Mouse (Mus musculus): Measurements from ENCODE around the gene Ina. TPM values are rescaled to one million over a fixed set of nuclear protein-coding genes. Genes with fewer than 3 reads are reported as not detected.

The Ina gene
- total RNA-seq, 1 experiment from 2014 or later, result not detected

DNA sequence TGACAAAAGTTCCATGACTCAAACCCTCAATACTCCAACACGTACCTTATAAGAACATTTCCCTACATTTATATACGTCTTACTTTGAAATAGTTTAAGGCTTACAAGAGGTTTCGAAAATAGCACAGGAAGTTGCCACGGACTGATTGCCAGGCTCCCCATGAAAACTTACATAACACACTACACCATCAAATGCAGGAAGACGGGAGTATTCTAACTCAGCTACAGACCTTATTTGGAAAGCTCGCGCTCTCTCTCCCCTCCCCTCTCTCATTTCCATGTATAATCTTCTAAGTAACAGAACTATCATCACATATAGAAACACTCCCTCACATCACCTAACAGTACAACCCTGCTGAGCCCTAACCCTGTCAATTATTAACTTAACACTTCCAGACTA lies 5.1 kb upstream of the Ina start:
- ATAC-seq (replicated peaks; ENCODE audit: insufficient number of reproducible peaks, low FRiP score, low TSS enrichment, poor library complexity, severe bottlenecking), result no peak

DNA sequence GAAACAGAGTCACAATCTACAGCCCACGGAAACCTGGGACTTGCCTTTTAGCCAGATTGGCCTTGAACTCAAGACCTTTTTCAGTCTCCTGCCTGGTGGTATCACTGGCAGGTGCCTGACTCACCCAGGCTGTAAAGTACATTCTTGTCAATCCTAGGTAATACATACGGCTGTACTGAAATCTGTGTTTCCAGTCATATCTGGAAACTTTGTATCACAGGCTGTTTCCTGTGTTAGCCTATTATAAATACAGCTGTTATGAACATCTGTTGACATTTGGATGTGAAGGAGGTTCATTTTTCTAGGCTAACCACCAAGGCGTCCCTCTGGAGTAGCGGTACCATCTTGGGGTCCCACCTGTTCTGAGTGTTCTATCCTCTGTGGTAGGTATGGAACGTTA lies 4.6 kb upstream of the Ina start:
- ATAC-seq (replicated peaks; ENCODE audit: insufficient number of reproducible peaks, low FRiP score, low TSS enrichment, poor library complexity, severe bottlenecking), result no peak

DNA sequence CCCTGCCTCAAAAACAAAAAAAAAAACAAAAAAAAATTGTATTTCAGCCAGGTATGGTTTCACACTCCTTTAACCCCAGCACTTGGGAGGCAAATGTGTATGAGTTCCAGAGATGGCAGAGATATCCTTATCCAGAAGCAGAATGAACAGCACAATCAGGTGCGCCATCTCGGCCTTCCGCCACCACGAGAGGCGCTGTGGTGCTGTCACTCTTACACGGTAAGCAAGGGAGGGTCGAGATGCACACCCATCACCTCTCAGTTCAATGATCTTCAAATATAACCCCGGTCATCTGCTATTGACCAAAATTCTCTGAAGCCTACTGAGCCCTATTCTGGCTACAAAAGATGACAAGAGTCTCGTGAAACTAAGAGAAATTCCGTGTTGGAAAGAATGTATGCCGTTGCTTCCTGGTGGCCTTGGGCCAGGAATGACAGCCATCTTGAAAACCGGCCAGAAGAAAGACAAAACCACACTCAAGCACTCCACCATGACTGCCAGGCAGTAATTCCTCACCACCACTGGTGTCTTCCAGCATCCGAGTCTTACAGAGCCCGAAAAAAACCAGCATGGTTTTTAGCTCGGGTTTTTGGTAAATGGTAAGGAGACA lies 1.9 kb upstream of the Ina start:
- no peak for ATAC-seq (replicated peaks; ENCODE audit: insufficient number of reproducible peaks, low FRiP score, low TSS enrichment, poor library complexity, severe bottlenecking)

DNA sequence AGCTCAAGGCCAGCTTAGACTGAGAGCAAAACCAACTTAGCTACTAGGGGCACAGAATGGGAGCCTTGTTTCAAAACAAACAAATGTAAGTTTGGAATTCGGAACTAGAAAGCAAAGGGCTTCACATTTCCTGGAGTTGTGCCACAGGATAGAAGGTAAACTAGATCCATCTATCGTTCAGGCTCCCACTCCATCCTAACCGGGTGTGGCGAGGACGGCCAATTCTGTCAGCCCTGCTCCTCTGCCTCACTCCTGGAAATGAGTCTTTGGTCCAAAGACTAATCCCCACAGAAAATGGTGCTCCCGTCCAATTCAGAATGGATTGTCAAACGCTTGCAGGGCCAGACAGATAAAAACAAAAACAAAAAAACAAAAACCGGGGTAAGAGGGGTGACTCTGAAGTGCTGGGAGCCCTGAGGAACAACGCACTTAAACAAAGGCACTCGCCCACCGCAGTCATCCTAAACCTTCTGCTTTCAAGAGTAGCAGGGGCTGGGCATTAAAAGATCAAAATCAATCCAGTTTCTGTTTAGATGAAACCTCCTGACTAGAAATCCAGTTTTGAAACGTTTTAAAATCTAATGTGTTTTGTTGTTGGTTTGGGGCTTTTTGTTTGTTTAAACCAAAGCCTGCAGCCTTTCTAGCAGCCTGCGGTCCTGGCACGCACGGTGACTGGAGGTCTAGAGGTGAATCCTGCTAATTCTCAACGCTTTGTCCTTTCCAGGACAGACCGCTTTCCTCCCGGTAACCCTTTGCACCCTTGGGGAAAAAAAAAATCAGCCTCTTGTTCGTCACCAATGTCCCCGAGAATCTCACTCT lies 949 bp upstream of the Ina start:
- no peak for ATAC-seq (replicated peaks; ENCODE audit: insufficient number of reproducible peaks, low FRiP score, low TSS enrichment, poor library complexity, severe bottlenecking)

DNA sequence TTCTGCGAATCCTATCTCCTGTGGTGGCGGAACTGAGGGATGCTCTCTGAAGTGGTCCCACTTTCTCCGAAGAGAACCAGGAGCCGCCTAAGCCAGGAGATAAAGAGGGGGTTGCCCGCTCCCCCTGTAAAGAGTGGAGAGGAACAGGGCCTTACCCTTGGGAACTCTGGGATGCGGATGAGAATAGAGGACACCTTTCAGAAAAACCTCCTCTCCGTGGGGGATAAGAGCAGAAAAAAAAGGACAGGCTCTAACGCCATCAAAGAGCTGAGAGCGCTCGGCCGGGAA lies 395 bp upstream of the Ina start:
- no peak for ATAC-seq (replicated peaks; ENCODE audit: insufficient number of reproducible peaks, low FRiP score, low TSS enrichment, poor library complexity, severe bottlenecking)

DNA sequence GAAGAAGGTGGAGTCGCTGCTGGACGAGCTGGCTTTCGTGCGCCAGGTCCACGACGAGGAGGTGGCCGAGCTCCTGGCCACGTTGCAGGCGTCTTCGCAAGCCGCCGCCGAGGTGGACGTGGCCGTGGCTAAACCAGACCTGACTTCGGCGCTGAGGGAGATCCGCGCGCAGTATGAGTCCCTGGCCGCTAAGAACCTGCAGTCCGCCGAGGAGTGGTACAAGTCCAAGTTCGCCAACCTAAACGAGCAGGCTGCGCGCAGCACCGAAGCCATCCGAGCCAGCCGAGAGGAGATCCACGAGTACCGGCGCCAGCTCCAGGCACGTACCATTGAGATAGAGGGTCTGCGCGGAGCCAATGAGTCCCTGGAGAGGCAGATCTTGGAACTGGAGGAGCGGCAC lies 898 bp downstream of the Ina start:
- no peak for ATAC-seq (replicated peaks; ENCODE audit: insufficient number of reproducible peaks, low FRiP score, low TSS enrichment, poor library complexity, severe bottlenecking)

DNA sequence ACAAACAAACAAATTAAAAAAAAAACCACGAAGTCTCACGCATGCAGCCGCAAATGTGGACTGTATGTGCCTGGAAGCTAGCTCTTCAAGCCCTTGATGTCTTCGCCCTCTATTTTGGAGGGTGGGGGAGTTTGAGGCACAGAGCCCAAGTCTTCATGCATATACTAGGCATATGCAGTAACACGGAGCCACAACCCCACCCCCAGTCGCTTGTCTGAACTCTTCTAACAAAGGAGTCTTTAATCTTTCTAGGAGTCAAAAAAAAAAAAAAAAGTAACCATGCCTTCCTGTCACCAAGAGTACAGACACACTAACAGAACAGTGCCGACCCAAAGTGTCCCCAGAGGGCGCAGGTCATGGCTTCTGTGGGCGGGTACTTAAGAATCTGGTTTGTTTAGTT lies 1.5 kb downstream of the Ina start:
- no peak for ATAC-seq (replicated peaks; ENCODE audit: insufficient number of reproducible peaks, low FRiP score, low TSS enrichment, poor library complexity, severe bottlenecking)

DNA sequence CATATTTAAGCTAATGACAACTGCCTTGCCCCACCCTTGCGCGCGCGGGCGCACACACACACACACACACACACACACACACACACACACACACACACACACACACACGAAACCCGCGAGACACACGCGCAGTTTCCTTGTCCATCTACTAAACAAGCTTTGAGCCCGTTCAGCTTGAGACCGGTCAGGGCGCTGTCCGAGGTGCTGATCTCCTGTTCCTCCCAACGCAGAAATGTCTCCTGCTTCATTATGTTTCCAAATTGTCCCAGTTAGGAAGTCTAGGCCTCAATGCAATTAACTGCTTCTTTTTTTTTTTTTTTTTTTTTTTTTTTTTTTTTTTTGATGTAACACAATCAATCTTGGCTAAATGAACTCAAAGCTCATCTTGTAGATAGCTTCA lies 2.0 kb downstream of the Ina start:
- ATAC-seq (replicated peaks; ENCODE audit: insufficient number of reproducible peaks, low FRiP score, low TSS enrichment, poor library complexity, severe bottlenecking), result no peak

DNA sequence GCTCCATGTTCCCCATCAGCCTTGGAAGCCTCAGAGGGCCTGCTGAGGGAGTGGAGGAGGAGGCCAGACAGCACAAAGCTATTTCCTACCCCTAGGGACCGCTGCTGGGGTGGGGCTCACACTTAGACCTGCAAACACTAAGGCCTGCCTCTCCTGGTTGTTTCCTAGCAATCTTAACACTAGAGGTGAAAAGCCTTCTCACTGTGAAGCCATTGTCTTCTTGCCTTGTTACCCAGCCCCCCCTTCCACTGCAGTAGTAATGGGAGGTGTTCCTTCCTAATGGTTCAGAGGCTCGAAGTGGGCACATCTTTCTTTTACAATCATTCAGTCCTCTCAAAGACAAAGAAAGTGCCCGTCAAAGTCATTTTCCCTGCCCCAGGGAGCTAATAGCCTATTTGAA lies 3.3 kb downstream of the Ina start:
- no peak for ATAC-seq (replicated peaks; ENCODE audit: insufficient number of reproducible peaks, low FRiP score, low TSS enrichment, poor library complexity, severe bottlenecking)

DNA sequence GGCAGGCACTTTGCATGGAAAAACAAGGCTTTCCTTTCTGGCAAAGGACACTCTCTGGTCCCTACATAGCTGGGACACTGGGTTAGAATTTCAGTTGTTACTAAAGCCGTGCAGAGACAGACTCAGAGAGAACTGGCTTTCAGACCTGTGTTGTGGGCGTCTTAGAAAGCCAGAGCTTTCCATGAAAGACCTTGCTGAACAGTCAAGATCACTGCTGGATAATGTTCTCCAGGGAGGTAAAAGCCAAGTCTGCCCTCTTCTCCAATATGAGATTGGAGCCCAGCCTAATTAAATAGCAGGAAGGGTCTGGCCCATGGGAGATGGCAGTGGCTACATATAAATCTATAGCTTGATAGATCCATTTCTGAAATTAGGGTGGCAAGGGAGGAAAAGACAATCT lies 3.8 kb downstream of the Ina start:
- ATAC-seq (replicated peaks; ENCODE audit: insufficient number of reproducible peaks, low FRiP score, low TSS enrichment, poor library complexity, severe bottlenecking), result no peak

DNA sequence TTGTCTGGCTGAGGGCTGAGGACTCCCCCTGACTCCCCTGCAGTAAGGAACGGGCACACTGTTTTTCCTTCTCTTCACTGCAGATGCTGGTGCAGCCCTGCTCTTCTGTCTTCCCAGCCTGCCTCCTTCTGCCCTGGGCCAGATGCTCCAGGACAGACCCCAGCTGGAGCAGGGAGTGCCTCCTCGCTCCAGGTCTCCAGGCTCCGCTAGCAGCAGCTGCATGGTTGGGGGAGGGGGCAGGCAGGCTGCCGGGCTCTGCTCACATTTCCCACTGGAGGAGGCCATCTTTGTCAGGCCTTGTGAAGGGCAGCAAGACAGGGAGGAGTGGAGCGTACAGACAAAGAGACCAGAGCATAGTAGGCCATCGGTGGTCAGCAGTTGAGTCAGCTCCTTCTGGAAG lies 4.8 kb downstream of the Ina start:
- ATAC-seq (replicated peaks; ENCODE audit: insufficient number of reproducible peaks, low FRiP score, low TSS enrichment, poor library complexity, severe bottlenecking), result no peak

DNA sequence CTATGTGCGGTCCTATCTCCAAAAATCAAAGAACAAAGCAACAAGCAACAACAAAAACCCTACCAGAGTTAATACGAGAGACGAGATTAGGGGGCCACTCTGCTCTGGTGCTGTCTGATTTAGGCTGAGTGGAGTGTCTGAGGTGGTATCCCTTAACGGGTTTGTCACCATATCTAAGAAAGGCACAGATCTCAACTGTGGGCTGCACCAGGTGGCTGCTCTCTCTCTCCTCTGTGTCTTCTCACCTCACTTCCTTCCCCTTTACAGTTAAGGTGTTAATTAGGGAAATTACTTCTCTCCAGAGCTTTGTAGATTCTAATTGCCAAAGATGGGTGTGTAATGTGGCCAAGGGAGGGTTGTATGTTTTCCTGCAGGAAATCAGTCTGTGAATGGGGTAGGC lies 8.2 kb downstream of the Ina start:
- ATAC-seq (replicated peaks; ENCODE audit: insufficient number of reproducible peaks, low FRiP score, low TSS enrichment, poor library complexity, severe bottlenecking), result no peak

DNA sequence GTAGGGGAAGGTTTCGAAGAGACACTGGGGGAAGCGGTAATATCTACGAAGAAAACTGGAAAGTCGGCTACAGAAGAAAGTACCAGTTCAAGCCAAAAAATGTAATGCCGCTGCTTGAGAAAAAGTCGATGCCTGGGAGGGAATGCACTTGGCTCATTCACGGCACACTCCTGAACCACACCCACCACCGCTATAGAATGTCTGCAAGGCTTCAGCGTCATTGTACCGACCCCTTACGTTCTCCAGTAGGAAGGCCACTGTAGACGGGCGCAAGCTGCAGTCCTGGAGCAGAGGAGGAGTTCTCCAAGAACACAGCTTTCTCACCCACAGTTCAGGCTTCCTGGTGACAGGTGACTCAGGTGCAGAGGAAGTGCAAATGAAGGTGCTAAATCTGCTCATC lies 9.0 kb downstream of the Ina start:
- no peak for ATAC-seq (replicated peaks; ENCODE audit: insufficient number of reproducible peaks, low FRiP score, low TSS enrichment, poor library complexity, severe bottlenecking)

DNA sequence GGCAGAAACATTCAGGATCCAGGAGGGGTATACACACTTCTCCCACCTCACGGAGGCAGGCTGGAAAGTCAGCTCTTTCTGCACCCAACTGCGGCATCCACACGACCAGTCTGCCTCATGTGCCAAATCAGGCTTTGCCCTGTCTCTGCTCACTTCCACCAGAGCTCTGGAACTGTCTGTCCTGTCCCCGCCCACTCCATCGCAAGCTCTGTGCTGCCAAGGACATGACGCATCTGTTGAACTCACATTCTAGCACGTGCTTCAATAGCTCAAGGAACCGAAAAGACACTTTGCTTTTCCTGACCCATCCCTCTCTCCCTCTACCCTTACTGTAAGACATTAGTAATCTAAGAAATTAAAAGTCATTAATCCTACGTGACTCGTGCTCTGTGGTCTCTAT lies 10.5 kb downstream of the Ina start:
- ATAC-seq (replicated peaks; ENCODE audit: insufficient number of reproducible peaks, low FRiP score, low TSS enrichment, poor library complexity, severe bottlenecking), result no peak

DNA sequence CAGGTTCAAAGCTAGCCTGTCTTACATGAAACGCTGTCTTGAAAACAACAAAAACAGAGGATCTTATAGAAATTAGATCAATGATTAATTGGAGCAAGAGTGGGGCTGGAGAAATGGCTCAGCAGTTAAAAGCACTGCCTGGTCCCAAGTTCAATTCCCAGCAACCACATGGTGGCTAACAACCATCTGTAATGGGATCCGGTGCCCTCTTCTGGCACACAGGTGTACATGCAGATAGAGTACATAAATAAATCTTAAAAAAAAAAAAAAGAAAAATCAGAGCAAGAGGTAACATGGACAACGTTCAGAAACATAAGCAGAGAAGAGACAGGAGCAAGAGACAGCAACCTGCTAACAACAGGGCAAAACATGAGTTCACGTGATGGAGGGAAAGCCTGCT lies 12.0 kb downstream of the Ina start:
- ATAC-seq (replicated peaks; ENCODE audit: insufficient number of reproducible peaks, low FRiP score, low TSS enrichment, poor library complexity, severe bottlenecking), result no peak

DNA sequence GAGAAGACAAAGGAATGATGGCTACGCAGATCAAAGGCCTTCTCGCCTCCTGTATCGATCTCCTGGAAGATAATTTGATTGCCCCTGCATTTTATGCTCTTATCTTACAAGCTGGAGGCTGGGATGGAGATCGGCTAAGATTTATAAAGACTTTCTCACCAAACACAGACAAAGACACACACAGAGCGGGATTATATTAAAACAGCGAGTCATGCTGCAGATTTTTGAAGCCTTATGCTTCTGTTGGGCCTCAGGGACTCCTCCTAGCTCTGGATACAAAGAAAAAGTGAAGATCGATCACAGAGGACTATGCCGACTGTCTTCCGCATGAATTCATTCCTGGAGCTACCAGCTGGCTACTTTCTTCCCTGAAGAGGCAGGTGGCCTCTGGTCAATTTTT lies 15.3 kb downstream of the Ina start:
- no peak for ATAC-seq (replicated peaks; ENCODE audit: insufficient number of reproducible peaks, low FRiP score, low TSS enrichment, poor library complexity, severe bottlenecking)

DNA sequence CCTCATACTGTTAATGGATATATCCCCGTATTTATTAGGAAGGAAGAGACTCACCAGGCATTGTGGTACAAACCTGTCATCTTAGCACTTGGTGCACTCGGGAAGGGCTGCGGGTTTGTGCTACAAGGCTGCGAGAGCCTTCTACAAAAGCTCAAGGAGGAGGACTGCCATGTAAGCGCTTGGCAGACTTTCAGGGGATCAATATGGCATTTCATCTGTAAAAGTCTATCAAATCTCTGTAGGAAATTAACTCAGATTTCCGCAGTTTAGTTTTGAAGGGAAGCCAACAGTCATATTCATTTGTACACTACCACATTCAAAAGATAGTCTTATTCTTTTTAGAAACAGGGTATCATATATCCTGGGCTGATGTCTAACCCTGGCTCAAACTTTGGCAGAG lies 17.3 kb downstream of the Ina start:
- ATAC-seq (replicated peaks; ENCODE audit: insufficient number of reproducible peaks, low FRiP score, low TSS enrichment, poor library complexity, severe bottlenecking), result no peak

DNA sequence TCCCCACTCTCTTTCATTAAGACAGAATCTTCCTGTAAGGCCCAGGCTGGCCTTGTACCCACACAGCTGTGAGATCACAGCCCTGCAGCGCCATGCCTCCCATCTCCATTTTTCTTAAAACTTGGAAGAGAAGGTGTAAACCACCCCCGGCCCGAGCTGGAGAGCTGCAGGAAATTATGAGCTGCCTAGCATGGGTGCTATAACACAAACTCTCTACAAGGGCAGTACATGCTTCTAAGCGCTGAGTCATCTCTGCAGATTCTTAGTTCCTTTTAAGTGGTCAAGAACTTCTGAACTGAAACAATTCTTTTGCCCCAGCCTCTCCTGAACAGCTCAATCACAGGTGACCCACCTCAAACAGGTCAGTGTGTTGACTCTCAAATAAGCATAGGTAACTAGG lies 20.4 kb downstream of the Ina start:
- no peak for ATAC-seq (replicated peaks; ENCODE audit: insufficient number of reproducible peaks, low FRiP score, low TSS enrichment, poor library complexity, severe bottlenecking)

DNA sequence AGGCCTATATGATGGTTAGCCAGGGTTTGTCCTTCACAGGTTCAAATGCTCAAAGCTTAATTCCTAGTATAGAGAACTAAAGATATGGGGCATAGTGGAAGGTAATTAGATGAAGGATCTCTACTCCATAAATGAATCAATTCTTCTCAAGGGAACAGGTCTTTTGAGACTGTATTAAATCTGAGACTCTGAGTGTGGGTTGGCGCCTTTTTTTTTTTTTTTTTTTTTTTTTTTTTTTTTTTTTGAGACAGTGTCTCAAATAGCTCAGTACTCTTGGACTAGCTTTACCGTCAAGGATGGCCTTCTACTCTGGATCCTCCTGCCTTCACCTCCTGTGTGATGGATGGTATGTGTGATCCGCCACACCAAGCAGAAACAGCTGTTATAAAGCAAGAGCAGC lies 22.1 kb downstream of the Ina start:
- no peak for ATAC-seq (replicated peaks; ENCODE audit: insufficient number of reproducible peaks, low FRiP score, low TSS enrichment, poor library complexity, severe bottlenecking)

DNA sequence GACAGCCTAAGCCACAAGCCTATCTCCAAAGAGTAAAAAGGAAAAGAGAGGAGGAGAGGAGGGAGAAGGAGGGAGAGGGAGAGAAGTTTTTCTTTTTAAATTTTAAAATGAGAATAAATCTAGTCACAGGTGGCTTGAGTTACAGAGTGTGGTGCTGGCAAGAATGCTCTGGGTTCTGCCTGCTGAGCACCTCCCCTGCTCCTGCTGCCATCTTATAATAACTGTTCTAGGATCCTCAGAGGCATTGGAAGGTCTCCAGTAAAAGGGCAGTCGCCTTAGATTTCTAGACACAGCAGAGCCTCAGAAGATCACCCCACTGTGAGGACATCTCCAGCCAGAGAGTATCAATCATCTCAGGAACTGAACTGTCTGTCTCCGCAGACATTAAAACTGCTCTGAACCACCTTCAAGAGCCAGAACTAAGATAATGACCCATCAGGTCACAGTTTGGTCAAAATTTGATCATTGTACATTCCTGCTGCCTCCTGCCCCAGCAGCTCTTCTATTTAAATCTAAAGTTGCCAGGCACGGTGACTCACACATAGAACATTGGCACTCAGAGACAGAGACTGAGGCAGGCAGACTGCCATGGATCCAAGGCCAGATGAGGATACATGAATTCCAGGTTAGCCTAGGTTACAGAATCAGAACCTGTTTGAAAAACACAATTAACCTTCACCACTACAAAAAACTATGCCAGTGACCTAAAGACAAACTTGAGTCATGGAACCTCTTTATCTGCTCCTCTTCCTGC lies 26.4 kb downstream of the Ina start:
- no peak for ATAC-seq (replicated peaks; ENCODE audit: insufficient number of reproducible peaks, low FRiP score, low TSS enrichment, poor library complexity, severe bottlenecking)

Measured in monocyte, adult 5-6 weeks (primary cell).